9 mouse cellular contexts compared by ENCODE assay signal in genomic region chr19:47508191-47508590, GRCm38 (mm10). TPM values are rescaled to one million over a fixed set of nuclear protein-coding genes. Genes with fewer than 3 reads are reported as not detected.
DNase-seq lines count a peak whose midpoint lies in the region; ATAC-seq and TF ChIP-seq lines count a peak whose summit lies in the region.
"Had no signal": no experiment of that assay in that cellular context is flagged by ENCODE, and none has a peak within 500 bp of the region (broad histone marks: within the 10 kb centered on the region; RNA-seq: fewer than 3 reads in every experiment).

No protein-coding gene starts in this region.

- H3K4me2 ChIP-seq in kidney, embryonic 16.5 days (replicated peaks; ENCODE audit: low read depth, low read length): 0 out of 2 replicates have a peak overlapping the region, but pooled peaks have one; percentile 10

- no peak for TF ChIP-seq POLR2A in embryonic fibroblast, embryonic 13.5 days (IDR thresholded peaks at IDR 0.05; ENCODE audit: low read depth, low read length)

- DNase-seq in kidney, postnatal 14 days: no peak
- DNase-seq in MEL-GATA-1-ER (ENCODE audit: extremely low read depth, low read depth): peak; percentile 98
- no peak for DNase-seq in cerebellum, postnatal 4 days (ENCODE audit: low spot score in 2 of 2)
- DNase-seq in thymus, postnatal 36 days: no peak
- DNase-seq: cerebellum, postnatal 36 days; gastrocnemius, postnatal 10 days had no signal

- WGBS in kidney, embryonic 16.5 days: 51% methylated on average over 3 of the region's 3 CpGs

- peak overlapping the region; percentile 81 for H3K27ac ChIP-seq in kidney, embryonic 16.5 days (ENCODE audit: low read length)
- H3K27ac ChIP-seq in embryonic fibroblast, embryonic 13.5 days (ENCODE audit: insufficient read depth, low read length): peak overlapping the region; percentile 52; the same call in 1 of the 2 replicates

- H3K9ac ChIP-seq in kidney, embryonic 16.5 days (replicated peaks; ENCODE audit: low read length): 0 out of 2 replicates have a peak overlapping the region, but pooled peaks have one; percentile 11

- peaks cover 7% of the 10 kb centered on the region for H3K36me3 ChIP-seq in kidney, embryonic 16.5 days (ENCODE audit: insufficient read depth, low read length)

- TF ChIP-seq CTCF in embryonic fibroblast, embryonic 13.5 days (IDR thresholded peaks at IDR 0.05; ENCODE audit: borderline replicate concordance, insufficient read depth, low read length): no peak

- ATAC-seq in kidney, embryonic 16.5 days (ENCODE audit: low FRiP score, low TSS enrichment): no peak
- peak; percentile 22 for ATAC-seq in megakaryocyte, adult 5-6 weeks (ENCODE audit: poor library complexity, severe bottlenecking)

- H3K9me3 ChIP-seq in kidney, embryonic 16.5 days (ENCODE audit: low read length): no peaks in the 10 kb centered on the region

- H3K4me1 ChIP-seq in kidney, embryonic 16.5 days (ENCODE audit: insufficient read depth, low read length): peaks cover 51% of the 10 kb centered on the region
- H3K4me1 ChIP-seq in embryonic fibroblast, embryonic 13.5 days (ENCODE audit: control insufficient read depth, insufficient read depth, low read length): peaks cover 6% of the 10 kb centered on the region; the same call in 1 of the 2 replicates

- no peaks in the 10 kb centered on the region for H3K27me3 ChIP-seq in kidney, embryonic 16.5 days (ENCODE audit: insufficient read depth, low read length)

- H3K4me3 ChIP-seq in kidney, embryonic 16.5 days (ENCODE audit: low read length): no peak overlapping the region
- H3K4me3 ChIP-seq in embryonic fibroblast, embryonic 13.5 days (ENCODE audit: insufficient read depth, low read length): no peak overlapping the region

RNA-seq across cellular contexts. Expression of gene Stn1, which starts 29.1 kb away (rescaled TPM):
- polyA plus RNA-seq in kidney, embryonic 16.5 days (2015; fragmentation: Nextera tagmentation; extraction: Ambion mirVana): 54.8 and 58.9 TPM in 2 replicates
- polyA plus RNA-seq in embryonic fibroblast, embryonic 13.5 days (2011; ENCODE audit: insufficient read length, low read depth, missing spikeins): 26.9 and 30.1 TPM in 2 replicates
- total RNA-seq in megakaryocyte, adult 5-6 weeks (2015): 44.2 and 46.2 TPM in 2 replicates
- 39.2 and 44.9 TPM in 2 replicates for total RNA-seq in megakaryocyte, adult 5-6 weeks (2017)

RNA-seq across cellular contexts. Expression of gene Sh3pxd2a, which starts 44.0 kb away (rescaled TPM):
- 5.0 and 5.5 TPM in 2 replicates for polyA plus RNA-seq in kidney, embryonic 16.5 days (2015; fragmentation: Nextera tagmentation; extraction: Ambion mirVana)
- polyA plus RNA-seq in embryonic fibroblast, embryonic 13.5 days (2011; ENCODE audit: insufficient read length, low read depth, missing spikeins): 150 and 157 TPM in 2 replicates
- 1.4 and 1.8 TPM in 2 replicates for total RNA-seq in megakaryocyte, adult 5-6 weeks (2015)
- 1.1 and 1.3 TPM in 2 replicates for total RNA-seq in megakaryocyte, adult 5-6 weeks (2017)

Comparison
In these comparisons a context has a peak if more than half of its experiments do, and no peak if none do; other contexts are left out.
1. RNA of gene Sh3pxd2a, which starts 44.0 kb away (polyA plus RNA-seq): 150 to 157 TPM in embryonic fibroblast, embryonic 13.5 days; 5.0 to 5.5 TPM in kidney, embryonic 16.5 days; every median in the first group is over 10 times any median in the second.